Mouse (Mus musculus) lung, embryonic 14.5 days (tissue): ENCODE data around the gene Eif2ak3. TPM values are rescaled to one million over a fixed set of nuclear protein-coding genes. Genes with fewer than 3 reads are reported as not detected.

Source experiments
- ATAC-seq: fragments of 200-750 bp; cut with Nextera tagmentation; 2 replicates; pipeline ENCODE4 v1.8.0; 2017; ENCODE audit warnings: mild to moderate bottlenecking, moderate TSS enrichment, moderate library complexity; ENCODE audit not compliant: insufficient read depth
- DNase-seq: peaks from one replicate; pipeline ENCODE4 v3.0.0-alpha.2; 2015
- H3K27ac ChIP-seq: fragments of 300-500 bp; sonication (generic); 2 replicates; pipeline ENCODE4 v1.5.1; 2014; ENCODE audit warnings: low read depth, mild to moderate bottlenecking, moderate library complexity
- H3K27me3 ChIP-seq: fragments of 300-500 bp; sonication (generic); 2 replicates; pipeline ENCODE4 v1.6.1; 2014; ENCODE audit warnings: low read length, control low read depth; ENCODE audit not compliant: insufficient read depth
- H3K36me3 ChIP-seq: fragments of 300-500 bp; sonication (generic); 2 replicates; pipeline ENCODE4 v1.6.1; 2014; ENCODE audit warnings: control low read depth; ENCODE audit not compliant: insufficient read depth
- H3K4me1 ChIP-seq: fragments of 300-500 bp; sonication (generic); 2 replicates; pipeline ENCODE4 v1.6.1; 2014; ENCODE audit warnings: antibody characterized with exemption, control low read depth; ENCODE audit not compliant: insufficient read depth
- H3K4me2 ChIP-seq: fragments of 300-500 bp; sonication (generic); 2 replicates; pipeline ENCODE4 v1.6.1; 2014; ENCODE audit warnings: mild to moderate bottlenecking
- H3K4me3 ChIP-seq: fragments of 300-500 bp; sonication (generic); 2 replicates; pipeline ENCODE4 v1.5.1; 2014; ENCODE audit warnings: low read depth, low read length
- H3K9ac ChIP-seq: fragments of 300-500 bp; sonication (generic); 2 replicates; pipeline ENCODE4 v1.6.1; 2014
- H3K9me3 ChIP-seq: fragments of 300-500 bp; sonication (generic); 2 replicates; pipeline ENCODE4 v1.6.1; 2016; ENCODE audit warnings: low read depth, low read length, control low read depth
- CTCF ChIP-seq: IDR thresholded peaks from 2 replicates; pipeline ENCODE4 v1.5.1; 2016; ENCODE audit warnings: antibody characterized with exemption, low read depth
- WGBS: fragments of 180-500 bp; shearing (Covaris S2); extraction: QIAGEN DNeasy Blood & Tissue Kit; methylation state at CpG from one replicate; pipeline ENCODE4 v1.1.7; 2014; 5-methylcytosine and 5-hydroxymethylcytosine counted together
- polyA plus RNA-seq: library from polyadenylated mRNA; unstranded; fragments of >200 nt; fragmentation: Nextera tagmentation; extraction: Ambion mirVana; gene quantifications from 2 replicates; pipeline ENCODE4 v1.2.1, GENCODE M21; 2014

The Eif2ak3 gene
- polyA plus RNA-seq, 1 experiment from 2014 or later = 9.7 TPM

DNA sequence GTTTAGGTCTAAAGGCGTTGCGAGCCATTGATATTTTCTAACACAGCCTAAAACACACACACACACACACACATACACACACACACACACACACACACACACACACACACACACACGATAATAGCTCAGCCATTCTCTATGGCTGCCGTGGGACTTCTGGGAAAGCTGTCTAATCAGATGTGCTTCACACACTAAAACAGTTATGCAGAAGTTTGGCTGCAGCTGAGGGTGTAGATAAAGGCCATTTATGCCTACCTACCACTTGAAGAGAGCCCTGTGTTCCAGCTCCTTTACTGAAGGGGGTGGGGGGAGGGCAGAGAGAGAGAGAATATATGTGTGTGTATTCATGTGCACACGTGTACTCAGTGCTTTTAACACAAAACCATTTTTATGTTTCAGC, 59.4 kb downstream of the Eif2ak3 start:
- no peak for ATAC-seq
- DNase-seq = no peak
- Histone ChIP-seq H3K4me1 (no peaks in the 10 kb centered on the region), H3K27ac (no peak overlapping the region), H3K9ac (no peak overlapping the region), H3K4me3 (no peak overlapping the region), H3K36me3 (peaks cover 45% of the 10 kb centered on the region), H3K4me2 (no peak overlapping the region), H3K27me3 (no peaks in the 10 kb centered on the region), H3K9me3 (no peaks in the 10 kb centered on the region)
- 79% methylated on average over 5 of the region's 5 CpGs for WGBS
- no peak for TF ChIP-seq CTCF

DNA sequence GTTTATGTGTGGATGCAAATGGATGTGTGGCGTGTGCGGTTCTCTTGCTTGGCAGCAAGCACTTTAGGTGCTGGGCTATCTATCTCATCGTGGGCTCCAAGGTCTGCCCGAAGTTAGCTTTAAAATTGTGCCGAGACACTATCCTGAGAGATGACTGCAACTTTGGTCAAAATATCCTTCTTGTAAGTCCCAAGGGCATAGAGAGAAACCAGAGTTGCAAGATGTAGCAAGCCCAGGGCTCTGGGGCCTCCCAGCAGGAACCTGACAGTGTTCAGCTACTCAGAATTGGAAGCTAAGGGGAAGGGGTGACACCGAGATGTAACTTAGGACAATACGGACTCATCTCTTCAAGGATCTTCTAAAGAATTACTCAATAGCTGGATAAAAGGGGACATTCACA, 65.3 kb downstream of the Eif2ak3 start:
- peaks cover 4% of the 10 kb centered on the region; the same call in 1 of the 2 replicates for H3K27me3 ChIP-seq
- DNase-seq (no peak), ATAC-seq (no peak)
- TF ChIP-seq CTCF = no peak
- no peak overlapping the region for H3K4me2 ChIP-seq
- H3K36me3 ChIP-seq = peaks cover 11% of the 10 kb centered on the region; the same call in 1 of the 2 replicates
- H3K27ac ChIP-seq = no peak overlapping the region
- no peaks in the 10 kb centered on the region for H3K9me3 ChIP-seq
- H3K4me3 ChIP-seq = no peak overlapping the region
- WGBS = 85% methylated on average over 7 of the region's 7 CpGs
- no peak overlapping the region for H3K9ac ChIP-seq
- no peaks in the 10 kb centered on the region for H3K4me1 ChIP-seq

- Histone ChIP-seq H3K9ac (no peak overlapping the region), H3K4me3 (no peak overlapping the region), H3K27ac (no peak overlapping the region), H3K4me1 (no peaks in the 10 kb centered on the region), H3K36me3 (0 out of 2 replicates have a peak, but pooled peaks cover 8% of the 10 kb centered on the region), H3K4me2 (no peak overlapping the region), H3K9me3 (no peaks in the 10 kb centered on the region), H3K27me3 (peaks cover 4% of the 10 kb centered on the region; the same call in 1 of the 2 replicates)
- WGBS = 65% methylated on average over 4 of the region's 4 CpGs
- ATAC-seq = no peak
- no peak for TF ChIP-seq CTCF
- no peak for DNase-seq
Observed at GRCm38 (mm10) chr6:70910285-70910684, 66.0 kb downstream of the Eif2ak3 start.

DNA sequence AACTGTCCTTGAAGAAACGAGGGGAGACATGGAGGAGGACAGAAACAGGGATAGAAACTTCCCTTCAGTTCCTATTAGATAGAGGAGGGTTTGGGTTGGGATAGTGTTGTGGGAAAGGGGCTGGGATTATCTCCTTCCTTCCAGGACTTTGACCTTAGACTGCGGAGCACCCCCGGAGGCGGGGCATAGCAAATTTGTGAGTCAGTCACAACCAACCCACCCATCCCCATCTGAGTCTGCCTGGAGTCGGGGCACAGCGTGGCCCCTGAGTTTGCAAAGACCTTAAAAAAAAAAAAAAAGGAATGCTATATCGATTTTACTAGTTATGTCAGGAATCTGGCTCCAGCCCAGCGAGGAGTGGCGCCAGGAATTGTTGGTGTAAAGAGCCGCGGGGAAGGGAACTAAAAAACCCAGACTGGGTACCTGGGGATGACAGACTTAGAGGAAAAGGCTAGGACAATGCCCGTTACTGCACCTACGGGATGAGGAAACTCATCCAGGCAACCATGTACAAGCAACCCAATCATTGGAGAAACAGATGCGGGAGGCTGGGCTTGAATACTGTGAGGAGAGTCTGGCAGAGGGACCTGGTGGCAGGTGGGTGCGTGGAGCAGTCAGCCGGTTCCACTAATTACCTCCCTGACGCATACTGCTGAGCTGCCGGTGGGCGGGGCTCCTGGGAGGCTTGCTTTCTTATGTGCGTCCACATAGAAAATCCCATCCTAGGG, 67.5 kb downstream of the Eif2ak3 start:
- 10% methylated on average over 20 of the region's 20 CpGs for WGBS
- Histone ChIP-seq H3K27ac (no peak overlapping the region), H3K4me3 (no peak overlapping the region), H3K4me2 (peak overlapping the region; percentile 48), H3K9me3 (no peaks in the 10 kb centered on the region), H3K27me3 (peaks cover 4% of the 10 kb centered on the region; the same call in 1 of the 2 replicates), H3K4me1 (no peaks in the 10 kb centered on the region), H3K36me3 (no peaks in the 10 kb centered on the region), H3K9ac (no peak overlapping the region; the same call in 1 of the 2 replicates)
- no peak for ATAC-seq
- TF ChIP-seq CTCF = no peak
- DNase-seq = no peak

GRCm38 (mm10) chr6:70912396-70912765, 68.1 kb downstream of the Eif2ak3 start:
- ATAC-seq (no peak), DNase-seq (no peak)
- Histone ChIP-seq H3K9me3 (no peaks in the 10 kb centered on the region), H3K27ac (no peak overlapping the region), H3K4me2 (no peak overlapping the region; the same call in 1 of the 2 replicates), H3K27me3 (peaks cover 4% of the 10 kb centered on the region; the same call in 1 of the 2 replicates), H3K9ac (no peak overlapping the region), H3K4me3 (no peak overlapping the region), H3K4me1 (no peaks in the 10 kb centered on the region), H3K36me3 (no peaks in the 10 kb centered on the region)
- no peak for TF ChIP-seq CTCF
- WGBS = 57% methylated on average over 7 of the region's 7 CpGs

- DNase-seq = no peak
- WGBS = 81% methylated on average over 3 of the region's 3 CpGs
- TF ChIP-seq CTCF = no peak
- H3K36me3 ChIP-seq = no peaks in the 10 kb centered on the region
- ATAC-seq = no peak
- H3K9me3 ChIP-seq = no peaks in the 10 kb centered on the region
- no peak within 1 kb of the TSS for H3K4me2 ChIP-seq
- H3K27me3 ChIP-seq = no peaks in the 10 kb centered on the region
- H3K4me3 ChIP-seq = no peak within 1 kb of the TSS
- H3K4me1 ChIP-seq = no peaks in the 10 kb centered on the region
- no peak within 1 kb of the TSS for H3K27ac ChIP-seq
- no peak within 1 kb of the TSS for H3K9ac ChIP-seq
Observed at GRCm38 (mm10) chr6:70918827-70919226, 74.5 kb downstream of the Eif2ak3 start, which contains the start of gene Tex37. Tex37 (minus strand) TSS chr6:70918927.

DNA sequence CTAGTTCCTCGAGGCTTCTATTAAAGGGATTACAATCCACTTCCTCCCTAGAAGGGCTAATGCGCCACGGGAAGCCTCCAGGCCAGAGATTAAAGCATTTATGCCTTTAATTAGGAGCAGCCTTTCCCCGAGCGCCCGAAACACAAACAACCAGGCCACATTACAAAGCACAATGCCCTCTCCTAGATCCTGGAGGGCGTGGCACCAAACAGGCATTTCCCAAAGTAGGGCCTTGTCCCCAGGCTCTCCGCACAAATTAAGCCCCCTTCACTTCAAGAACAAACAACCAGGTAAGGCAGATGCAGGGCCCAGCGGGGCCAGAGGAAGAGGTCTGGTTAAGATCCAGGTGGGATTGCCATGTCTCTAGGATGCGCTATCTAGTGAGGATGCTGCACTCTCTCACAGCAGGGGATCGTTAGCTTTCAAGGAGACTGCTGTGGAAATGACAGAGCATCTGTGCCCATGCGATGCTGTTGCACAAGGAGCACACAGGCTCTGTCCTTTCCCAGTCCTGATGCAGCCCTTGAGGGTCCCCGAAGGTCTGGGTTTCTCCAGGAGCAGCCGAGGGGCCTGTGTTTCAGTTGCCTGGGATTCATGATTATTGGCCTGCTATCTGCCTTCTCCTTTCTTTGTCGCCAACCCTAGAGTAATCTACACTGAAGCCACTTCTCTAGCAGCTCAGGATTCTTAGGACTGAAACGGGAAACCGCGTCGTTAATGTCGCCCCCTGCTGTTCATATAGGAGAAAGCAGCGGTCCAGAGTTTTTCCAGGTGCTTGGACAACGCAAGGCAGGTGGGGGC, 77.2 kb downstream of the Eif2ak3 start:
- Histone ChIP-seq H3K27me3 (no peaks in the 10 kb centered on the region), H3K36me3 (no peaks in the 10 kb centered on the region), H3K4me1 (no peaks in the 10 kb centered on the region), H3K27ac (no peak overlapping the region), H3K4me3 (no peak overlapping the region), H3K4me2 (peak overlapping the region; percentile 48), H3K9ac (peak overlapping the region; percentile 37; the same call in 1 of the 2 replicates), H3K9me3 (no peaks in the 10 kb centered on the region)
- DNase-seq = peak; percentile 76
- TF ChIP-seq CTCF = peak; percentile 79
- ATAC-seq = 0 out of 2 replicates have a peak, but pooled peaks have one; percentile 44
- 5% methylated on average over 22 of the region's 22 CpGs for WGBS
